Mouse (Mus musculus) midbrain, embryonic 12.5 days (tissue): ENCODE measurements at regions not wholly inside any gene's neighbourhood (a gene's known extent, or its start where the extent isn't known, plus 50 kb on each side); places are given as distances from the start of the nearest gene placed in this dataset.

Experiments
- ATAC-seq: fragments of 200-750 bp; cut with Nextera tagmentation; 2 replicates; pipeline ENCODE4 v1.8.0; 2017; ENCODE audit warnings: low read depth, moderate TSS enrichment, moderate library complexity; ENCODE audit not compliant: low FRiP score
- H3K27ac ChIP-seq: fragments of 300-500 bp; sonication (generic); replicated peaks from 2 replicates; pipeline ENCODE4 v1.5.1; 2016; ENCODE audit warnings: mild to moderate bottlenecking
- H3K27me3 ChIP-seq: fragments of 300-500 bp; sonication (generic); 2 replicates; pipeline ENCODE4 v1.6.1; 2016; ENCODE audit warnings: mild to moderate bottlenecking
- H3K36me3 ChIP-seq: fragments of 300-500 bp; sonication (generic); 2 replicates; pipeline ENCODE4 v1.6.1; 2016
- H3K4me1 ChIP-seq: fragments of 300-500 bp; sonication (generic); 2 replicates; pipeline ENCODE4 v1.6.1; 2016
- H3K4me2 ChIP-seq: fragments of 300-500 bp; sonication (generic); replicated peaks from 2 replicates; pipeline ENCODE4 v1.6.1; 2016; ENCODE audit warnings: mild to moderate bottlenecking, moderate library complexity
- H3K4me3 ChIP-seq: fragments of 300-500 bp; sonication (generic); 2 replicates; pipeline ENCODE4 v1.5.1; 2016; ENCODE audit warnings: mild to moderate bottlenecking
- H3K9ac ChIP-seq: fragments of 300-500 bp; sonication (generic); replicated peaks from 2 replicates; pipeline ENCODE4 v1.6.1; 2016; ENCODE audit warnings: mild to moderate bottlenecking, moderate library complexity
- H3K9me3 ChIP-seq: fragments of 300-500 bp; sonication (generic); 2 replicates; pipeline ENCODE4 v1.6.1; 2016; ENCODE audit warnings: mild to moderate bottlenecking
- WGBS: fragments of 180-500 bp; shearing (Covaris S2); methylation state at CpG from one replicate; pipeline ENCODE4 v1.1.7; 2016; 5-methylcytosine and 5-hydroxymethylcytosine counted together

GRCm38 (mm10) chr11:27280791-27281190 is 687.0 kb upstream of the Vrk2 start:
- Histone ChIP-seq H3K27ac (no peak overlapping the region), H3K4me2 (no peak overlapping the region), H3K36me3 (no peaks in the 10 kb centered on the region), H3K9me3 (peaks cover 10% of the 10 kb centered on the region; the same call in 1 of the 2 replicates), H3K4me3 (no peak overlapping the region), H3K9ac (no peak overlapping the region), H3K4me1 (no peaks in the 10 kb centered on the region), H3K27me3 (no peaks in the 10 kb centered on the region)
- WGBS = 45% methylated on average over 3 of the region's 3 CpGs
- ATAC-seq = no peak

DNA sequence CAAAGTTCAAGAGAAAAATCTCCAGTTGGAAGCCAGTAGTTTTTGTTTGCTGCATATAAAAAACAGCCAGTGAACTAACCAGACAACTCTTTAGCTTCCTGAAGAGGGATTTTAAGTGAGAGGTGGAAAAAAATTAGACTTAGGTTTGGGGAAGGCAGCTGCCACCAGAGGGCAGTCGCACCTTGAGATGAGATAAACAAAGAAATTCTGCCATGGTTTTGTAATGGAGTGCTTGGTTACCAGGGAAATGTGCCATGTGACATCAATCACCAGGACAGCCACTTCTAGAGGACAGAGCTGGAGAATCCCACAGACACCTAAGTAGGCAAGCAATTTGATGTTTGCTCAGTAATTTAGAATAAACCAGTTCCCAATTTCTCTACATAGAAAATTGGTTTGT is 670.5 kb upstream of the Vrk2 start:
- no peaks in the 10 kb centered on the region for H3K36me3 ChIP-seq
- no peak overlapping the region for H3K4me2 ChIP-seq
- H3K9ac ChIP-seq = no peak overlapping the region
- H3K27ac ChIP-seq = no peak overlapping the region
- H3K4me1 ChIP-seq = no peaks in the 10 kb centered on the region
- no peak overlapping the region for H3K4me3 ChIP-seq
- 0% methylated on average over 1 of the region's 1 CpGs for WGBS
- H3K27me3 ChIP-seq = no peaks in the 10 kb centered on the region
- H3K9me3 ChIP-seq = no peaks in the 10 kb centered on the region
- peak; percentile 77 for ATAC-seq

- no peak overlapping the region for H3K27ac ChIP-seq
- no peak overlapping the region for H3K9ac ChIP-seq
- H3K4me1 ChIP-seq = no peaks in the 10 kb centered on the region
- 82% methylated on average over 1 of the region's 1 CpGs for WGBS
- H3K4me2 ChIP-seq = no peak overlapping the region
- H3K4me3 ChIP-seq = no peak overlapping the region
- H3K9me3 ChIP-seq = no peaks in the 10 kb centered on the region
- no peaks in the 10 kb centered on the region for H3K36me3 ChIP-seq
- ATAC-seq = no peak
- H3K27me3 ChIP-seq = no peaks in the 10 kb centered on the region
These were observed 664.7 kb upstream of the Vrk2 start for GRCm38 (mm10) chr11:27258521-27258920.

- Histone ChIP-seq H3K36me3 (no peaks in the 10 kb centered on the region), H3K4me3 (no peak overlapping the region), H3K27ac (no peak overlapping the region), H3K4me1 (no peaks in the 10 kb centered on the region), H3K9ac (no peak overlapping the region), H3K27me3 (no peaks in the 10 kb centered on the region), H3K4me2 (no peak overlapping the region), H3K9me3 (no peaks in the 10 kb centered on the region)
- 95% methylated on average over 1 of the region's 1 CpGs for WGBS
- no peak for ATAC-seq
These were observed 642.1 kb upstream of the Vrk2 start for GRCm38 (mm10) chr11:27235884-27236283.

DNA sequence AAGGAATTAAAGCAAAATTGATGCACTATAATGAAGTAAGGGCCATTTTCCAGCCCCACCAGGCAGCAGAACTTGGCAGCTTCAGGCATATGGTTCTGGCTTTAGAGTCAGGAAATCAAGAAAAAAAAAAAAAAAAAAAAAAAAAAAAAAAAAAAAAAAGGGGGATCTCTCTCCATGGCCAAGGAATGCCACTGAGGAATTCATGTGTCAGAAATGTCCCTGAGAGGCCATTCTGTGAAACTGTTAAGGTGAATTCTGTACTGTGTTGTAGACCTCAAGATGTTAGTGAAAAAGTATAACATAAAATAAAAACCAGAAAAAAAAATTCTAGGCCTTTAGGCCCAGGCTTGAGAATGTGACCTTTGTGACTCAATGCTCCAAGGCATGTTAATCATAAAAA is 632.7 kb upstream of the Vrk2 start:
- no peak for ATAC-seq
- no peaks in the 10 kb centered on the region for H3K36me3 ChIP-seq
- H3K4me2 ChIP-seq = no peak overlapping the region
- H3K27me3 ChIP-seq = no peaks in the 10 kb centered on the region
- no peak overlapping the region for H3K27ac ChIP-seq
- H3K9ac ChIP-seq = no peak overlapping the region
- no peaks in the 10 kb centered on the region for H3K4me1 ChIP-seq
- H3K9me3 ChIP-seq = no peaks in the 10 kb centered on the region
- no peak overlapping the region for H3K4me3 ChIP-seq

DNA sequence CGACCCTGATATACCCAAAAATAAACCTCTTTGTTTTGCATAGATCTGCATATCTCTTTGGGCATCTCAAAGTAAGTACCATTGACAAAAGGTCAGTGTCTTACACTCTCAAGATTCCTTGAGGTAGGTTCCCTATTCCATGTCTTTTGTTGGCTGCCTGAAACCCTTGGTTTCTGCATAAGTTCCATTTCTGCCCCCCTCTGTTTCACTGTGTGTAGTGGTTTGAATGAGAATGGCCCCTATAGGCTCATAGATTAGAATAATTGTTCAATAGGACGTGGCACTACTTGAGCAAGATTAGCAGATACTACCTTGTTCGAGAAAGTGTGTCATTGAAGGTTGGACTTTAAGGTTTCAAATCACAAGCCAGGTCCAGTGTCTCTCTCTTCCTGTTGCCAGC is 628.6 kb upstream of the Vrk2 start:
- no peaks in the 10 kb centered on the region for H3K9me3 ChIP-seq
- no peak overlapping the region for H3K9ac ChIP-seq
- no peaks in the 10 kb centered on the region for H3K4me1 ChIP-seq
- H3K27me3 ChIP-seq = no peaks in the 10 kb centered on the region
- H3K27ac ChIP-seq = no peak overlapping the region
- H3K36me3 ChIP-seq = no peaks in the 10 kb centered on the region
- no peak for ATAC-seq
- no peak overlapping the region for H3K4me2 ChIP-seq
- H3K4me3 ChIP-seq = no peak overlapping the region
- WGBS = 73% methylated on average over 3 of the region's 3 CpGs

DNA sequence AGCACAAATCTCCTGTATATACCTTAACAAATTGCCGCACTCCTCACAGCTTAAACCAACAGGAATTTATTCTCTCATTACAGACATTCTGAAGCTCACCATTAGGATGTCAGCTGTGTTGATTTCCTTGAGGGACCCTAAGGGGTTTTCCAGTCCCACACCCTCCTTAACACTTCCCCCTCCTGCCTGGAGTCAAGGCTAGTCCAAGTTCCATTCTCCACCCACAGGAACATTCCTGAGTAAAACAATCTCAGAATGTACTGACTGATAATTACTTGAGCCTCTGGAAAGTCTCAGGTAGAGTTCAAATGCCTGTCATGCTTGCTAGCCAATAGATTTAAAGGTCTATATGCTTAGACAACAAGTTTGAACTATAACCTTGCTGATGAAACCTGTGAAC is 628.2 kb upstream of the Vrk2 start:
- 97% methylated on average over 1 of the region's 1 CpGs for WGBS
- no peak for ATAC-seq
- Histone ChIP-seq H3K4me2 (no peak overlapping the region), H3K9ac (no peak overlapping the region), H3K27ac (no peak overlapping the region), H3K4me1 (no peaks in the 10 kb centered on the region), H3K9me3 (no peaks in the 10 kb centered on the region), H3K27me3 (no peaks in the 10 kb centered on the region), H3K4me3 (no peak overlapping the region), H3K36me3 (no peaks in the 10 kb centered on the region)

- no peak overlapping the region for H3K4me3 ChIP-seq
- H3K9ac ChIP-seq = no peak overlapping the region
- H3K9me3 ChIP-seq = no peaks in the 10 kb centered on the region
- H3K4me1 ChIP-seq = no peaks in the 10 kb centered on the region
- no peak overlapping the region for H3K27ac ChIP-seq
- WGBS = 43% methylated on average over 6 of the region's 6 CpGs
- H3K4me2 ChIP-seq = no peak overlapping the region
- peak; percentile 74; the same call in 1 of the 2 replicates for ATAC-seq
- H3K27me3 ChIP-seq = no peaks in the 10 kb centered on the region
- H3K36me3 ChIP-seq = no peaks in the 10 kb centered on the region
These were observed 626.2 kb upstream of the Vrk2 start for GRCm38 (mm10) chr11:27219715-27220699.

DNA sequence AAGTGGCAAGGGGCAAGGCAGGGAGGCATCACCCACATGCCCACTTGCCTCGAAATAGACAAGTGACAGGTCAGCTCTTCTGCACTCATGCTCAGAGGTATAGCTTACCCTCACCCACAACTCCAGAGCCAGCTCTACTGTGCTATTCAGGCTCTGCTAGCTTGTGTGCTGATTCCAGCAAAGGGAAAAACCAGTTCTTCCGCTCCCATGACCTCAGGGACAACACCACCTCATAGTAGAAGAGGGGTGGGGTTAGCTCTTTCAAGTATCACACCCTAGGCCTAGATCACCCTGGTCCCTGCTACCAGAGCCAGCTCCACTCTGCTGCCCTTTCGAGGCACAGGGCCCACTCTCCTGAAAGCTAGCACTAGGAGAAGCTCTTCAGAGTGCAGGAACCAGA is 622.0 kb upstream of the Vrk2 start:
- no peak for ATAC-seq
- WGBS = 78% methylated on average over 3 of the region's 3 CpGs

DNA sequence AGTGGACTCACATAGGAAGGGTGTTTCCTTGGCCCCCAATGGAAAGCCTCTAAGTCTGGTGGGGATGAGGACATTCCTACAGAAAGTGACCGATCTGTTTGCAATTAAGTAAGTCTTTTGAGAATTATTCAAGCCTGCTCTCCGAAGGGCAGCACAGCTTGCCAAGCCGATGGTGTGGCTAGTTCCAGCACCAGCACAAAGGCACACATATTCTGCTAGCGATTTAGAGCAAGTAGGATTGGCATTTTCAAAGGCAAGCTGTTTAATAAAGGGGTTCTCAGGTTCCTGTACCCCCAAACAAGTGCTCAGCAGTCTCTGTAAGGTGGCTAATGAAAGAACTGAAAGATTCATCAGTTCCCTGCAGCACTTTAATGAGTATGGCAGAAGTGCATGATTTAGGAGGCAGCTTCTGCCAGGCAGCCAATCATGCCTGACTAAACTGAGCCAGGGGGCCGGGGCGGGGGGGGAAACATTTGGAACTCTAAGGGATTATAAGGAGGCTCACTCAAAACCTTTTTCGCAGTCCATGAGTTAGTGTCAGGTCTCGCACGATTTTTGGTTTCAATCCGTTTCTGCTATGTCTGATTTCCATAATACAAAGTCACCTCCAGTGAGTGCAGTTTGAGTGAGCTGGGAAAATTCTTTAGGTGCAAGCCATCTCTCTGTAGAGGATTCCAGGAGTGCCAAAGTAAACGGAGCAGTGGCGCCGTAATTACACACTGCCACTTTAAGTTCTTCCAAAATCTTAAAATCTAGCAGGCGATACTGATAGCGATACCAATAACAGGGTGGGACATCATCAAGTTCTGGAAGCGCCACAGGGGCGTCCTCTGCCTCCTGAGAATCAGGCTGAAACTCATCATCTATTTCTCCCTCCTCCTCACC is 609.8 kb upstream of the Vrk2 start:
- Histone ChIP-seq H3K4me1 (no peaks in the 10 kb centered on the region), H3K4me2 (no peak overlapping the region), H3K9ac (no peak overlapping the region), H3K36me3 (no peaks in the 10 kb centered on the region), H3K9me3 (no peaks in the 10 kb centered on the region), H3K4me3 (no peak overlapping the region), H3K27ac (no peak overlapping the region), H3K27me3 (no peaks in the 10 kb centered on the region)
- 79% methylated on average over 17 of the region's 17 CpGs for WGBS
- no peak for ATAC-seq

More for the DNA sequence above, 622.0 kb upstream of the Vrk2 start:
- Histone ChIP-seq H3K4me3 (no peak overlapping the region), H3K27me3 (no peaks in the 10 kb centered on the region), H3K4me2 (no peak overlapping the region), H3K4me1 (no peaks in the 10 kb centered on the region), H3K27ac (no peak overlapping the region), H3K9me3 (no peaks in the 10 kb centered on the region), H3K36me3 (no peaks in the 10 kb centered on the region), H3K9ac (no peak overlapping the region)

DNA sequence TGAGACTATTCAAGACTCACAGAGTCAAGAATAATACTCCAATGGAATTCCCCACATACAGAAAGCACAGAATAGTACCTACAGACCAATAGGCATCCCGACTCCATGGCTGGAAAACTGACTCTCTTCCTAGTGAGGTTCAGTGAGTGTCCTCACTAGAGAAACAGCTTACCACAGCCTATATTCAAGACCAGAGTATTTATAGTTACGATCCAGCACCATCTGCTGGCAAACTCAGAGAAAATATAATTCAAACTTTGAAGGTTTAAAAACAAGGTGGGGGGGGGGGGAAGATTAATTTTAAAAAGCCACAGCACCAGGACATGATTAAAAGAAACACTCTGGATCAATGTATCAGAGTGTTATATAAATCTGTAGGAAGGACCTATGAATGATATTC is 590.2 kb upstream of the Vrk2 start:
- Histone ChIP-seq H3K4me1 (no peaks in the 10 kb centered on the region), H3K9me3 (0 out of 2 replicates have a peak, but pooled peaks cover 4% of the 10 kb centered on the region), H3K4me3 (no peak overlapping the region)

GRCm38 (mm10) chr11:27183422-27183821 is 589.6 kb upstream of the Vrk2 start:
- Histone ChIP-seq H3K27me3 (no peaks in the 10 kb centered on the region), H3K4me1 (no peaks in the 10 kb centered on the region), H3K36me3 (no peaks in the 10 kb centered on the region), H3K4me2 (no peak overlapping the region), H3K27ac (no peak overlapping the region), H3K4me3 (no peak overlapping the region), H3K9ac (no peak overlapping the region), H3K9me3 (no peaks in the 10 kb centered on the region)
- ATAC-seq = no peak

More for the DNA sequence above, 590.2 kb upstream of the Vrk2 start:
- no peak for ATAC-seq
- Histone ChIP-seq H3K27me3 (no peaks in the 10 kb centered on the region), H3K36me3 (no peaks in the 10 kb centered on the region), H3K4me2 (no peak overlapping the region), H3K27ac (no peak overlapping the region), H3K9ac (no peak overlapping the region)
- WGBS = 81% methylated on average over 2 of the region's 2 CpGs
